Mouse (Mus musculus) urinary bladder, adult 18-20 months (tissue): ENCODE measurements at regions not wholly inside any gene's neighbourhood (a gene's known extent, or its start where the extent isn't known, plus 50 kb on each side); places are given as distances from the start of the nearest gene placed in this dataset.

ENCODE experiments used
- DNase-seq, 2 experiments: peaks; one replicate each; pipeline ENCODE4 v3.0.0; 2022; ENCODE audit warnings: low spot score in 2 of 2, mixed read lengths in 2 of 2

DNA sequence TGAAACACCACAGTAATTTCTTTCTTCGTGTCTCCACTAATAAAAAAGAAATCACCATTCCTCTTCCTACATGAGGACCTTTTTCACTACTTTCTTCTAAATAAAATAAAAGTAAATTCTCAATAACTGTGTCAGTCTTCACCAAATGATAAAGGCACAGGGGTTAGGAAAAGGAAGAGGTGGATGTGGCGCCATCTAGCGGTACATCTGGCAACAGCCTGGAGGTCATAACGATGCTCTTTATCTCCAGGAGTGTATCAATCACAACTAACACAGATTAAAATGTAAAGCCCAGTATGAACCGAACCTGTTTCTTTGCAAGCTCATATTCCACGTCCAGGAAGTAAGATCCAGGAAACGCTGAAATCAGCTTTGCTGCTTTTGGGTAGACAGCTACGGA lies 793.0 kb downstream of the Gm7489 start:
- DNase-seq: peak; percentile 6 to 26
